Mouse (Mus musculus) liver, embryonic 16.5 days (tissue): ENCODE results near the gene Lgsn. TPM values are rescaled to one million over a fixed set of nuclear protein-coding genes. Genes with fewer than 3 reads are reported as not detected.

ENCODE experiments used
- ATAC-seq: fragments of 200-750 bp; cut with Nextera tagmentation; 2 replicates; pipeline ENCODE4 v1.8.0; 2017; ENCODE audit warnings: low read depth, mild to moderate bottlenecking, moderate number of reproducible peaks, moderate library complexity
- H3K27ac ChIP-seq: fragments of 300-500 bp; sonication (generic); 2 replicates; pipeline ENCODE4 v1.5.1; 2014; ENCODE audit warnings: mild to moderate bottlenecking, low read length
- H3K27me3 ChIP-seq: fragments of 300-500 bp; sonication (generic); 2 replicates; pipeline ENCODE4 v1.6.1; 2014; ENCODE audit warnings: low read depth, low read length, mixed read lengths; ENCODE audit not compliant: control insufficient read depth, insufficient read depth
- H3K36me3 ChIP-seq: fragments of 300-500 bp; sonication (generic); 2 replicates; pipeline ENCODE4 v1.6.1; 2014; ENCODE audit warnings: mild to moderate bottlenecking; ENCODE audit not compliant: control insufficient read depth, insufficient read depth
- H3K4me1 ChIP-seq: fragments of 300-500 bp; sonication (generic); 2 replicates; pipeline ENCODE4 v1.6.1; 2014; ENCODE audit warnings: low read depth, low read length, mixed read lengths; ENCODE audit not compliant: control insufficient read depth
- H3K4me2 ChIP-seq: fragments of 300-500 bp; sonication (generic); 2 replicates; pipeline ENCODE4 v1.6.1; 2014; ENCODE audit warnings: low read depth, low read length, mixed read lengths
- H3K4me3 ChIP-seq: fragments of 300-500 bp; sonication (generic); 2 replicates; pipeline ENCODE4 v1.5.1; 2014; ENCODE audit warnings: low read depth, mild to moderate bottlenecking, low read length
- H3K9ac ChIP-seq: fragments of 300-500 bp; sonication (generic); 2 replicates; pipeline ENCODE4 v1.6.1; 2014; ENCODE audit warnings: low read depth, low read length
- H3K9me3 ChIP-seq: fragments of 300-500 bp; sonication (generic); replicated peaks from 2 replicates; pipeline ENCODE4 v1.6.1; 2016; ENCODE audit warnings: low read length; ENCODE audit not compliant: control insufficient read depth
- WGBS: fragments of 180-500 bp; shearing (Covaris S2); extraction: QIAGEN DNeasy Blood & Tissue Kit; methylation state at CpG from one replicate; pipeline ENCODE4 v1.1.7; 2014; ENCODE audit not compliant: insufficient replicate concordance; 5-methylcytosine and 5-hydroxymethylcytosine counted together
- polyA plus RNA-seq: library from polyadenylated mRNA; unstranded; fragments of >200 nt; fragmentation: Nextera tagmentation; extraction: Ambion mirVana; gene quantifications from 2 replicates; pipeline ENCODE4 v1.2.1, GENCODE M21; 2015

The Lgsn gene
- polyA plus RNA-seq, 1 experiment from 2014 or later = not detected

GRCm38 (mm10) chr1:31205346-31205745 is 29.1 kb downstream of the Lgsn start:
- Histone ChIP-seq H3K27me3 (no peaks in the 10 kb centered on the region), H3K36me3 (no peaks in the 10 kb centered on the region), H3K27ac (no peak overlapping the region), H3K9me3 (no peaks in the 10 kb centered on the region), H3K4me2 (no peak overlapping the region), H3K4me1 (no peaks in the 10 kb centered on the region), H3K4me3 (no peak overlapping the region), H3K9ac (no peak overlapping the region)
- 59% methylated on average over 7 of the region's 7 CpGs for WGBS
- ATAC-seq = no peak

GRCm38 (mm10) chr1:31205770-31206169 is 29.6 kb downstream of the Lgsn start:
- H3K36me3 ChIP-seq = no peaks in the 10 kb centered on the region
- H3K9me3 ChIP-seq = no peaks in the 10 kb centered on the region
- H3K27me3 ChIP-seq = no peaks in the 10 kb centered on the region
- H3K9ac ChIP-seq = no peak overlapping the region
- no peak for ATAC-seq
- no peak overlapping the region for H3K27ac ChIP-seq
- no peaks in the 10 kb centered on the region for H3K4me1 ChIP-seq
- H3K4me2 ChIP-seq = no peak overlapping the region
- WGBS = 47% methylated on average over 3 of the region's 3 CpGs
- no peak overlapping the region for H3K4me3 ChIP-seq

GRCm38 (mm10) chr1:31210144-31210543 is 33.9 kb downstream of the Lgsn start:
- no peak for ATAC-seq
- Histone ChIP-seq H3K4me2 (no peak overlapping the region), H3K27ac (no peak overlapping the region), H3K4me1 (no peaks in the 10 kb centered on the region), H3K36me3 (no peaks in the 10 kb centered on the region), H3K27me3 (no peaks in the 10 kb centered on the region), H3K4me3 (no peak overlapping the region), H3K9ac (no peak overlapping the region), H3K9me3 (no peaks in the 10 kb centered on the region)
- under 1% methylated on average over 5 of the region's 5 CpGs for WGBS

GRCm38 (mm10) chr1:31214831-31215230 is 38.6 kb downstream of the Lgsn start:
- H3K27me3 ChIP-seq = no peaks in the 10 kb centered on the region
- H3K27ac ChIP-seq = no peak overlapping the region
- H3K36me3 ChIP-seq = no peaks in the 10 kb centered on the region
- no peaks in the 10 kb centered on the region for H3K9me3 ChIP-seq
- no peak for ATAC-seq
- WGBS = 75% methylated on average over 1 of the region's 1 CpGs
- no peak overlapping the region for H3K4me3 ChIP-seq
- no peak overlapping the region for H3K4me2 ChIP-seq
- no peak overlapping the region for H3K9ac ChIP-seq
- H3K4me1 ChIP-seq = no peaks in the 10 kb centered on the region

- Histone ChIP-seq H3K4me1 (no peaks in the 10 kb centered on the region), H3K27ac (no peak overlapping the region), H3K4me2 (no peak overlapping the region), H3K9ac (no peak overlapping the region), H3K4me3 (no peak overlapping the region), H3K27me3 (no peaks in the 10 kb centered on the region), H3K9me3 (no peaks in the 10 kb centered on the region), H3K36me3 (no peaks in the 10 kb centered on the region)
- ATAC-seq = no peak
- WGBS = 60% methylated on average over 4 of the region's 4 CpGs
Observed at GRCm38 (mm10) chr1:31220599-31221250, 44.5 kb downstream of the Lgsn start.

GRCm38 (mm10) chr1:31222564-31222963 is 46.4 kb downstream of the Lgsn start, which contains the start of the genes 4931428L18Rik and Pih1d3:
TSS of gene 4931428L18Rik (minus strand) at chr1:31222684.
TSS of gene Pih1d3 (plus strand) at chr1:31222838.
- 45% methylated on average over 7 of the region's 7 CpGs for WGBS
- Histone ChIP-seq H3K4me3 (no peak within 1 kb of the TSS), H3K36me3 (no peaks in the 10 kb centered on the region), H3K4me2 (no peak within 1 kb of the TSS), H3K4me1 (no peaks in the 10 kb centered on the region), H3K9ac (no peak within 1 kb of the TSS), H3K27ac (no peak within 1 kb of the TSS), H3K27me3 (no peaks in the 10 kb centered on the region), H3K9me3 (no peaks in the 10 kb centered on the region)
- no peak for ATAC-seq

GRCm38 (mm10) chr1:31233319-31234036 is 57.3 kb downstream of the Lgsn start:
- Histone ChIP-seq H3K9ac (no peak overlapping the region), H3K4me2 (no peak overlapping the region), H3K36me3 (no peaks in the 10 kb centered on the region), H3K4me1 (no peaks in the 10 kb centered on the region), H3K27me3 (no peaks in the 10 kb centered on the region), H3K4me3 (no peak overlapping the region), H3K27ac (no peak overlapping the region), H3K9me3 (no peaks in the 10 kb centered on the region)
- ATAC-seq = no peak

Other genes starting within 250 kb of the Lgsn start
- not detected in 2 replicates for gene AC153137.1, start 198.4 kb upstream of the Lgsn start, polyA plus RNA-seq
- 0.09 TPM in 1 of 2 replicates, not detected in the other for gene 4931428L18Rik, start 46.3 kb downstream of the Lgsn start, polyA plus RNA-seq
- not detected in 2 replicates for gene Pih1d3, start 46.4 kb downstream of the Lgsn start, polyA plus RNA-seq